Mouse (Mus musculus) heart, postnatal 0 days (tissue): ENCODE data around the gene Cdv3. TPM values are rescaled to one million over a fixed set of nuclear protein-coding genes. Genes with fewer than 3 reads are reported as not detected.

Source experiments
- ATAC-seq: fragments of 200-750 bp; cut with Nextera tagmentation; 2 replicates; pipeline ENCODE4 v1.8.0; 2017; ENCODE audit warnings: low read depth, moderate number of reproducible peaks, moderate library complexity; ENCODE audit not compliant: insufficient read depth
- DNase-seq: peaks from one replicate; pipeline ENCODE4 v3.0.0-alpha.2; 2016; ENCODE audit warnings: low spot score
- H3K27ac ChIP-seq: fragments of 300-500 bp; sonication (generic); 2 replicates; pipeline ENCODE4 v1.5.1; 2014; ENCODE audit warnings: low read depth, mild to moderate bottlenecking
- H3K27me3 ChIP-seq: fragments of 300-500 bp; sonication (generic); 2 replicates; pipeline ENCODE4 v1.6.1; 2014; ENCODE audit warnings: low read length, mixed read lengths; ENCODE audit not compliant: control insufficient read depth, insufficient read depth
- H3K36me3 ChIP-seq: fragments of 300-500 bp; sonication (generic); replicated peaks from 2 replicates; pipeline ENCODE4 v1.6.1; 2014; ENCODE audit warnings: low read length, mixed read lengths; ENCODE audit not compliant: control insufficient read depth, insufficient read depth
- H3K4me1 ChIP-seq: fragments of 300-500 bp; sonication (generic); 2 replicates; pipeline ENCODE4 v1.6.1; 2014; ENCODE audit warnings: antibody characterized with exemption; ENCODE audit not compliant: control insufficient read depth, insufficient read depth
- H3K4me2 ChIP-seq: fragments of 300-500 bp; sonication (generic); 2 replicates; pipeline ENCODE4 v1.6.1; 2014; ENCODE audit warnings: low read depth, mild to moderate bottlenecking, low read length, moderate library complexity
- H3K4me3 ChIP-seq: fragments of 300-500 bp; sonication (generic); 2 replicates; pipeline ENCODE4 v1.5.1; 2014; ENCODE audit warnings: low read depth, low read length
- H3K9ac ChIP-seq: fragments of 300-500 bp; sonication (generic); replicated peaks from 2 replicates; pipeline ENCODE4 v1.6.1; 2014; ENCODE audit warnings: low read depth, low read length, mixed read lengths
- H3K9me3 ChIP-seq: fragments of 300-500 bp; sonication (generic); replicated peaks from 2 replicates; pipeline ENCODE4 v1.6.1; 2016; ENCODE audit warnings: low read length; ENCODE audit not compliant: control insufficient read depth
- CTCF ChIP-seq: IDR thresholded peaks from 2 replicates; pipeline ENCODE4 v1.5.1; 2016; ENCODE audit warnings: antibody characterized with exemption, control low read depth, low read depth
- EP300 ChIP-seq: IDR thresholded peaks from 2 replicates; pipeline ENCODE4 v1.6.1; 2016; ENCODE audit warnings: antibody characterized with exemption, low read depth
- WGBS: fragments of 180-500 bp; shearing (Covaris S2); extraction: QIAGEN DNeasy Blood & Tissue Kit; methylation state at CpG from one replicate; pipeline ENCODE4 v1.1.7; 2014; 5-methylcytosine and 5-hydroxymethylcytosine counted together
- polyA plus RNA-seq: library from polyadenylated mRNA; unstranded; fragments of >200 nt; fragmentation: Nextera tagmentation; extraction: Ambion mirVana; gene quantifications from 2 replicates; pipeline ENCODE4 v1.2.1, GENCODE M21; 2015
- total RNA-seq: library from RNA; depleted of rRNA; stranded (reverse); fragments of >200 nt; gene quantifications from 2 replicates; pipeline ENCODE4 v1.2.3, GENCODE M21; 2014; ENCODE audit warnings: low replicate concordance; rRNA removed

Cdv3 gene
- total RNA-seq (81.1 and 152 TPM in 2 replicates), polyA plus RNA-seq (55.7 and 63.0 TPM in 2 replicates)

- H3K4me3 ChIP-seq: peak within 1 kb of the TSS; percentile 74
- no peak for TF ChIP-seq EP300
- peaks cover 19% of the 10 kb centered on the region; the same call in 1 of the 2 replicates for H3K36me3 ChIP-seq
- 2% methylated on average over 89 of the region's 95 CpGs for WGBS
- H3K4me2 ChIP-seq: peak within 1 kb of the TSS; percentile 76
- H3K9ac ChIP-seq: peak within 1 kb of the TSS; percentile 91
- ATAC-seq (peak; percentile 95), DNase-seq (peak; percentile 100)
- H3K4me1 ChIP-seq: peaks cover 34% of the 10 kb centered on the region
- peak within 1 kb of the TSS; percentile 99 for H3K27ac ChIP-seq
- no peaks in the 10 kb centered on the region for H3K9me3 ChIP-seq
- no peaks in the 10 kb centered on the region for H3K27me3 ChIP-seq
Observed at GRCm38 (mm10) chr9:103365290-103366247, at the start of gene Cdv3. TSS of gene Cdv3 (minus strand) at chr9:103365840.

GRCm38 (mm10) chr9:103413457-103413856, 47.8 kb upstream of the Cdv3 start:
- H3K36me3 ChIP-seq: no peaks in the 10 kb centered on the region
- H3K9me3 ChIP-seq: no peaks in the 10 kb centered on the region
- no peaks in the 10 kb centered on the region for H3K27me3 ChIP-seq
- H3K4me3 ChIP-seq: no peak overlapping the region
- H3K9ac ChIP-seq: no peak overlapping the region
- TF ChIP-seq EP300: no peak
- DNase-seq (no peak), ATAC-seq (no peak)
- WGBS: 66% methylated on average over 9 of the region's 9 CpGs
- no peak overlapping the region for H3K27ac ChIP-seq
- H3K4me2 ChIP-seq: no peak overlapping the region
- H3K4me1 ChIP-seq: no peaks in the 10 kb centered on the region

- no peak for ATAC-seq
- Histone ChIP-seq H3K4me1 (no peaks in the 10 kb centered on the region), H3K9me3 (no peaks in the 10 kb centered on the region), H3K27me3 (no peaks in the 10 kb centered on the region), H3K4me2 (no peak overlapping the region), H3K9ac (no peak overlapping the region), H3K27ac (no peak overlapping the region), H3K4me3 (no peak overlapping the region), H3K36me3 (no peaks in the 10 kb centered on the region)
- TF ChIP-seq CTCF (no peak), EP300 (no peak)
- WGBS: 74% methylated on average over 2 of the region's 2 CpGs
- DNase-seq: no peak
Observed at GRCm38 (mm10) chr9:103409119-103409518, 43.5 kb upstream of the Cdv3 start.

GRCm38 (mm10) chr9:103408136-103408777, 42.6 kb upstream of the Cdv3 start:
- 76% methylated on average over 4 of the region's 4 CpGs for WGBS
- DNase-seq (no peak), ATAC-seq (no peak)
- Histone ChIP-seq H3K9me3 (no peaks in the 10 kb centered on the region), H3K4me2 (no peak overlapping the region), H3K27me3 (no peaks in the 10 kb centered on the region), H3K4me1 (no peaks in the 10 kb centered on the region), H3K4me3 (no peak overlapping the region), H3K27ac (no peak overlapping the region), H3K9ac (no peak overlapping the region), H3K36me3 (no peaks in the 10 kb centered on the region)
- TF ChIP-seq EP300 (no peak), CTCF (no peak)

GRCm38 (mm10) chr9:103403331-103403973, 37.8 kb upstream of the Cdv3 start:
- Histone ChIP-seq H3K27me3 (no peaks in the 10 kb centered on the region), H3K4me2 (no peak overlapping the region), H3K27ac (no peak overlapping the region; the same call in 1 of the 2 replicates), H3K4me1 (0 out of 2 replicates have a peak, but pooled peaks cover 7% of the 10 kb centered on the region), H3K9ac (no peak overlapping the region), H3K9me3 (no peaks in the 10 kb centered on the region), H3K4me3 (no peak overlapping the region), H3K36me3 (no peaks in the 10 kb centered on the region)
- DNase-seq (no peak), ATAC-seq (no peak)
- 57% methylated on average over 4 of the region's 4 CpGs for WGBS
- TF ChIP-seq EP300: no peak
- no peak for TF ChIP-seq CTCF
